Mouse (Mus musculus): ENCODE data around the gene Apeh. TPM values are rescaled to one million over a fixed set of nuclear protein-coding genes. Genes with fewer than 3 reads are reported as not detected.
A peak's percentile ranks its signal among the peaks of the same experiment; 100 is the strongest.

Gene Apeh
- polyA plus RNA-seq (2012; rRNA removed), result 19.2 and 21.2 TPM in 2 replicates

DNA sequence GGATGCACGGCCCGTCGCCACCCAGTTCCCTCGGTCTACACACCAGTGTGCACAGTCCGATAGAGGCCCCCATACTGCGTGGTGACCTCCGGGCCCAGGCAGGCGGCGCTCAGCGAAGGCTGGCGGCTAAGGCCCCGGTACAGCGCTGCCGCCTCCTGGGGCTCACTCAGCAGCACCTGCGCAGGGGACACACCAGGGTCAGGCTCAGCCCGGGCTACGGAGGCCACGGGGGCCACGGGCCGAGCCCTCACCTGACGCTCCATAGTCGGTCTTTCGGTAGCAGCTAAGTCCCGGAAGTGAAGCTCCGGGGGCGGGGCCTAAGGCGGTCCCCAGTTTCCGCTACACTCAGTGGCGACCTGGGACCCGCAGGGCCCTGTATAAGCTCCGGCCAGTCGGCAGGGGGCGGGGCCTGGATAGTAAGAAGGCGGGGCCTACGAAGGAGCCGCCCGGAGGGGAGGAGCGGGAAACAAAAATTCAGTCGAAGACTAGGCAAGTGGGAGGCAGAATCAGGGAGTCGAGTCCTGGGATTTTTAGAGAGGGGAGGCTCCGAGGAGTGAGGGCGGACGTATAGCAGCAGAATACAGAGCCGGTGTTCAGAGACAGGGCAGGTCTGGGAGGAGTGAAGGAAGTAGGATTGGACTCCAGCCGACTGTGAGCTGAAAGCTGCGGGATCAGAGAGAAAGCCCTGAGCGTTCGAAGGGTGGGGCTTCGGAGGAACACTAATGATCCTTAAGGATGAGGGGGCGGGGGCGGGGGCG, at the start of gene Apeh:
Gene Apeh (minus strand): TSS at position 423 of the 758 bp plus-strand sequence.
- Histone ChIP-seq H3K4me3 (ENCODE audit: control insufficient read depth, low read depth, low read length) (peak within 1 kb of the TSS; percentile 91), H3K27me3 (ENCODE audit: control insufficient read depth, insufficient read depth, low read length) (no peaks in the 10 kb centered on the region), H3K4me1 (ENCODE audit: control insufficient read depth, insufficient read depth, low read length) (peaks cover 17% of the 10 kb centered on the region), H3K27ac (ENCODE audit: control insufficient read depth, insufficient read depth, low read depth, low read length) (peak within 1 kb of the TSS; percentile 65), H3K36me3 (ENCODE audit: control insufficient read depth, insufficient read depth, low read length) (no peaks in the 10 kb centered on the region)
- TF ChIP-seq CTCF (IDR thresholded peaks at IDR 0.05; ENCODE audit: control insufficient read depth, insufficient read depth, insufficient replicate concordance, low read depth, low read length) (no peak), POLR2A (IDR thresholded peaks at IDR 0.05; ENCODE audit: control insufficient read depth, low read depth, low read length) (no peak)

DNA sequence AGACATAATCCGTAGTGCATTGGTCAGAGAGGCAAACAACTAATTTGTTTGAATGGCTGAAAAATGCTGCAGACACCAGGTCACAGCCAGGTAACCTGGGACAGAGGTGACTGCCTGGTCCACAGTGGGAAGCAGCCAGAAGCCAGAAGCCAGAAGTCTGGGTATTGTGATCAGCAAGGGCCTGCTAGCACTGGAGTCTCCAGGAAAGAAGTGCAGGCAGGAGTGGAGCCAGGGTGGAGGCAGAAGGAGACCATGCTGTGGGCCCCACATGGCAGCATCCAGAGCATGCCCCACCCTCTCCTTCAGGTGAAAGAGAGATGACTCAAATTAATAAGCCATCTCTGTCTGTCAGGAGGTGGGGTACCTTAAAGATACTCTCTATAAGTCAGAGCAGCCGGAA, 49.1 kb upstream of the Apeh start:
- Histone ChIP-seq H3K4me1 (ENCODE audit: control insufficient read depth, insufficient read depth, low read length) (0 out of 2 replicates have a peak, but pooled peaks cover 2% of the 10 kb centered on the region), H3K36me3 (ENCODE audit: control insufficient read depth, insufficient read depth, low read length) (no peaks in the 10 kb centered on the region), H3K4me3 (ENCODE audit: control insufficient read depth, low read depth, low read length) (no peak overlapping the region), H3K27me3 (ENCODE audit: control insufficient read depth, insufficient read depth, low read length) (no peaks in the 10 kb centered on the region), H3K27ac (ENCODE audit: control insufficient read depth, insufficient read depth, low read depth, low read length) (no peak overlapping the region)
- no peak for TF ChIP-seq CTCF (IDR thresholded peaks at IDR 0.05; ENCODE audit: control insufficient read depth, insufficient read depth, insufficient replicate concordance, low read depth, low read length)

DNA sequence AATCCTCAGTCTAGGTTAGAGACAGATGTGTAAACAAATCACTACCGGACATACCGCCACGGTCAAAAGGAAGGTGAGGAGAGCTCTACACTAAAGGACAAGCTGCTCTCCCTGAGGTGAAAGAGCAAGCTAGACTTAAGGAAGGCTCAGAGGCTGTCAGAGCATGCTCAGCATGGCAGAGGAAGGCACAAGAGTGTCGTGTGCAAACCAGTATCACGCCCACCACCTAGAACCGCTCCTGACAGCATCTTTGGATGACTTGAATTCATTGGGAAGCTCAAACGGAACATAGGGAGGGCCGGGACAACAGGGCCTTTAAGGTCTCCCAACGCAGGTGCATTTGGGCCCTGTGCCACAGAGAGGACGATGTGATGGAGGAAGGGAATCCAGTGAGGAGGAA, 47.0 kb upstream of the Apeh start:
- Histone ChIP-seq H3K27ac (ENCODE audit: control insufficient read depth, insufficient read depth, low read depth, low read length) (no peak overlapping the region), H3K27me3 (ENCODE audit: control insufficient read depth, insufficient read depth, low read length) (no peaks in the 10 kb centered on the region), H3K4me3 (ENCODE audit: control insufficient read depth, low read depth, low read length) (no peak overlapping the region), H3K4me1 (ENCODE audit: control insufficient read depth, insufficient read depth, low read length) (0 out of 2 replicates have a peak, but pooled peaks cover 2% of the 10 kb centered on the region), H3K36me3 (ENCODE audit: control insufficient read depth, insufficient read depth, low read length) (no peaks in the 10 kb centered on the region)
- TF ChIP-seq POLR2A (IDR thresholded peaks at IDR 0.05; ENCODE audit: control insufficient read depth, low read depth, low read length), result no peak
- TF ChIP-seq CTCF (IDR thresholded peaks at IDR 0.05; ENCODE audit: control insufficient read depth, insufficient read depth, insufficient replicate concordance, low read depth, low read length), result no peak

DNA sequence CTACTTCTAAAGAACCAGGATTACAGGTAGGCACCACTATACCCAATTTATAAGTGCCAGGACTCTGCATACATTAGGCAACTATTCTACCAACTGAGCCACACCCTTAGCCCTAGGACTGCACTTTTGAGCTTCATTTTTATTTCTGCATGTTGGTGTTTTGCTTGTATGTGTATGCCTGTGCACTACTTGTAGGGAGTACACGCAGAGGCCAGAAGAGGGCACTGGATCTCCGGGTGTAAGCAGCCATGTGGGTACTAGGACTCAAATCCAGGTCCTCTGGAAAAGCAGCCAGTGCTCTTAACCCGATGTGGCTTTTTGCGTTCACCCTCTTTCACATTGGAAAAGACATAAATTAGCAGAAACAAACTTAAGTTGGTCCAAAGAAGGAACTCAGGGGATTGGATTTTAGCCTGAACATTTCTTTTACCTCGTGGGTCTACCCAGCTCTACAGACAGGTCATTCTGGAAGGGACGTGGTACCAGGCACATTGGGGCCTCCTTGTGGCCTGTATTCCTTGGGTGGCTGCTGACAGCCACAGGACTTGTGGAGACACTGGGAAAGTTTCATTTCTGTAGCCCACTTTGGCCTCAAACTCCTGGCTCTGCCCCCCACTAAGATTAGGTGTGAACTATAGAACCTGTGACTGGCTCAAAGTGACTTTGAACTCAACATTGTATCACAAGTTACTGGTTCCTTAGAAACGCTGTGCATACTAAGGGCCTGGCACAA, 45.7 kb upstream of the Apeh start:
- H3K4me1 ChIP-seq (ENCODE audit: control insufficient read depth, insufficient read depth, low read length), result 0 out of 2 replicates have a peak, but pooled peaks cover 2% of the 10 kb centered on the region
- no peak overlapping the region for H3K27ac ChIP-seq (ENCODE audit: control insufficient read depth, insufficient read depth, low read depth, low read length)
- no peaks in the 10 kb centered on the region for H3K27me3 ChIP-seq (ENCODE audit: control insufficient read depth, insufficient read depth, low read length)
- no peak for TF ChIP-seq POLR2A (IDR thresholded peaks at IDR 0.05; ENCODE audit: control insufficient read depth, low read depth, low read length)
- no peak for TF ChIP-seq CTCF (IDR thresholded peaks at IDR 0.05; ENCODE audit: control insufficient read depth, insufficient read depth, insufficient replicate concordance, low read depth, low read length)
- H3K4me3 ChIP-seq (ENCODE audit: control insufficient read depth, low read depth, low read length), result no peak overlapping the region
- H3K36me3 ChIP-seq (ENCODE audit: control insufficient read depth, insufficient read depth, low read length), result no peaks in the 10 kb centered on the region

DNA sequence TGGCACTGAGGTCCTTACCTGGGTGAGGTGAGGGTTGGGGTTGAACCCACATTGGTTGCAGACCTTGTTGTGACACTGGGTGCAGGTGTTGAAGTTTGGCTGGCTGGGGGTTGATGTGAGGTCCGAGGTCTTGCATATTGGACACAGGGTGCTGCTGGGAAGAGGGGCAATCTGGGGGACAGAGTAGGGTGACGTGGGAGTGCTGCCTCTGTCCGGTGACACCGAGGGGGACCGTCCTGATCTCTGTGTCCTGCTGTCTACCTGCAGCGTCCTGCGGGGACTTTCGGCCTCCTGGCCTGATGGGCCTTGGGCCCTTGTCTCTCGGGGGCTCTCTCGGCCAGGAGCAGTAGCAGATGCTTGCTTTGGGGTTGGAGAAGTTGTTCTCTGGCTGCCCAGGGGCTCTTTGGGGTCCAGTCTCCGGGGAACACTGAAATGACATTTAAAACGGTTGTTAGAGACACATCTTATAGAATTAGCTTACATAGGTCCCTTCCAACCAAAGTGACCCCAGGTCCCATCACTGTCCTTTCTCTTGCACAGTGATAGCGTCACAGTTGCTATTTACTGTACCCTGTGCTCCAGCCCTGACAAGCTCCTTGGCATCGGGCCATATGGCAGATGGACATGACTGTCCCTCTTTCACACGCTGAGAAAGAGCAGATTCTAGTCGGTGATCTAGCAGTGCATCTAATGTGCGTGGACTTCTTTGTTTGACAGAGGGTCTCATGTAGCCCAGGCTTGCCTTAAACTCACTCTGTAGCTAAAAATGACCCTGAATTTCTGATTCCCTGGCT, 45.0 kb upstream of the Apeh start:
- TF ChIP-seq CTCF (IDR thresholded peaks at IDR 0.05; ENCODE audit: control insufficient read depth, insufficient read depth, insufficient replicate concordance, low read depth, low read length) (no peak), POLR2A (IDR thresholded peaks at IDR 0.05; ENCODE audit: control insufficient read depth, low read depth, low read length) (no peak)
- Histone ChIP-seq H3K4me3 (ENCODE audit: control insufficient read depth, low read depth, low read length) (no peak overlapping the region), H3K27ac (ENCODE audit: control insufficient read depth, insufficient read depth, low read depth, low read length) (no peak overlapping the region), H3K27me3 (ENCODE audit: control insufficient read depth, insufficient read depth, low read length) (no peaks in the 10 kb centered on the region), H3K36me3 (ENCODE audit: control insufficient read depth, insufficient read depth, low read length) (no peaks in the 10 kb centered on the region), H3K4me1 (ENCODE audit: control insufficient read depth, insufficient read depth, low read length) (0 out of 2 replicates have a peak, but pooled peaks cover 2% of the 10 kb centered on the region)

DNA sequence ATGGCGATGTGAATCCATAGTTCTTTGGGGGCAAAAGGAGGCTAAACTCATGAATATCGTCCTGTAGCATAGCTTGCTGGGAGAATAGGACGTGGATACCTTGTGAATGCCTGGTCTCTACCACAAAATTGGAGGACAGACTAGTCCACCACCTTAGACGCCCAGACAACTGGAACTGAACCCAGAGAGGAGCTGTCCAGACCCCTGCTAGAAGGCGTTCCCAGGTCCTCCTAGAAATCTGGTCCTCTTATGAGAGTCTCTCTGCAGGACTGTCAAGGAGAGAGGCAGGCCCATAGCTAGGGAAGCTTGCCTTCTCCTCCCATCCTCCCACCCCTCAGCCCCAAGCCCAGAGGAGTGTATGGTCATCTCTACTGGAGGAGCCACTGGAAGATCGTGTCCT, 43.7 kb upstream of the Apeh start:
- no peak overlapping the region for H3K27ac ChIP-seq (ENCODE audit: control insufficient read depth, insufficient read depth, low read depth, low read length)
- H3K36me3 ChIP-seq (ENCODE audit: control insufficient read depth, insufficient read depth, low read length), result no peaks in the 10 kb centered on the region
- H3K4me1 ChIP-seq (ENCODE audit: control insufficient read depth, insufficient read depth, low read length), result 0 out of 2 replicates have a peak, but pooled peaks cover 2% of the 10 kb centered on the region
- no peaks in the 10 kb centered on the region for H3K27me3 ChIP-seq (ENCODE audit: control insufficient read depth, insufficient read depth, low read length)
- no peak overlapping the region for H3K4me3 ChIP-seq (ENCODE audit: control insufficient read depth, low read depth, low read length)
- TF ChIP-seq CTCF (IDR thresholded peaks at IDR 0.05; ENCODE audit: control insufficient read depth, insufficient read depth, insufficient replicate concordance, low read depth, low read length) (no peak), POLR2A (IDR thresholded peaks at IDR 0.05; ENCODE audit: control insufficient read depth, low read depth, low read length) (no peak)

DNA sequence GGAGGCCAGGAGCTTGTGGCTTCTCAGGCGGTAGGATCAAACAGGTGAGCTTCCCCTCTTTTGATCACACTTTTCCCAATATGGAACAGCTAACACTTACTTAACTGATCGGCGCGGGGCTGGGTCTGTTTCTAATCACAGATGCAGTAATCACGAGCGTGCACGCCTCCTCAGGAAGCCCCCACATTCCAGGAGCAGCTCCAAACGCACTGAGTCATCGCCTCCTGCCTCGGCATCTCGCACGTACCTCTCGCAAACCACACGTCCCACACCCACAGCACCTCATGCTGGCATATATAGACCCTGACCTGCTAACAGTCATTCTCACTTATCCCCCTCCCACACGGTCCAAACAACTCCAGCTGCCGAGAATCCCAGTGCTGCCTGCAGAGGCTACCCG, 43.1 kb upstream of the Apeh start:
- Histone ChIP-seq H3K4me1 (ENCODE audit: control insufficient read depth, insufficient read depth, low read length) (0 out of 2 replicates have a peak, but pooled peaks cover 2% of the 10 kb centered on the region), H3K27ac (ENCODE audit: control insufficient read depth, insufficient read depth, low read depth, low read length) (no peak overlapping the region), H3K4me3 (ENCODE audit: control insufficient read depth, low read depth, low read length) (no peak overlapping the region), H3K36me3 (ENCODE audit: control insufficient read depth, insufficient read depth, low read length) (no peaks in the 10 kb centered on the region), H3K27me3 (ENCODE audit: control insufficient read depth, insufficient read depth, low read length) (no peaks in the 10 kb centered on the region)
- TF ChIP-seq CTCF (IDR thresholded peaks at IDR 0.05; ENCODE audit: control insufficient read depth, insufficient read depth, insufficient replicate concordance, low read depth, low read length), result no peak
- TF ChIP-seq POLR2A (IDR thresholded peaks at IDR 0.05; ENCODE audit: control insufficient read depth, low read depth, low read length), result no peak

All from testis, adult 2 months (tissue).